Mouse (Mus musculus) spleen, embryonic (tissue): ENCODE measurements around the gene Cacna1f.

ENCODE experiments used
- CTCF ChIA-PET: fragments of 350-600 bp; sonication (Branson Sonifier 250); formaldehyde crosslinking; loops from one replicate; lab custom pipeline; 2022; lab: Charles Lee

Cacna1f gene

DNA sequence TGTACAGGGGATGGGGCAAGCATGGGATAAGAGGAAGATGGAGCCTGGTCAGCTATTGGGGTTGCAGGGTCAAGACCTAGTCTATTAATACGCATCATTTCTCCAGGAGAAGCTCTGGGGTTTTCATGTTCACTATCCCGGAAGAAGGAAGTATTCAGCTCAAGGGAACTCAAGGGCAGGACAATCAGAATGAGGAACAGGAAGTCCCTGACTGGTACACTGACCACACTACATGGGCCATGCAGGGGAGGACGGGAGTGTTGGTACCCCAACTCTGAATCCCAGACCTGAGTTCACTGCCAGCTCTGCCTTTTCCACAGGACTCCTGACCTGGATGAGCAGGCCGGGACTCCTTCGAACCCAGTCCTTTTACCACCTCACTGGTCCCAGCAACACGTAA lies 25.7 kb downstream of the Cacna1f start:
- CTCF ChIA-PET, result no interaction called here

DNA sequence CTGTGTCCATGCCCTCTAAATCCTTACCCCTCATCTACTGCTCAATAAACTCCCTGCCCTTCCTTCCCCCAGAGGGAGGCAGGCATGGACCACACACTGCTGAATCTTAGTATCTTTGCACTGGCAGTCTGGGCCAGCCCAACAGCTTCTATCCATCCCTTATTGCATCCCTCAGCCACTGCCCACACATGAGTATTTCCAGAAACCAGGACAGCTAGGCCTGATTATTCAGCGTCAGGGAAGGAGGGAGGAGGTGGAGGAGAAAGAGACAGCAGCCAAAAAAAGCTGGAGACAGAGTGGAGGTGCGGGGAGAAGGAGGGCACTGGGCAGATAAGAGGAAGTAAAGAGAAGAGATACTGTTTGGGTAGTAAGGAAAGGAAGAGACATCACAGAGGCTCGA lies 28.2 kb downstream of the Cacna1f start:
- CTCF ChIA-PET, result interaction anchor here (0.5 kb wide), 1 partner anchor 60 kb away, joined by 6 read pairs; no protein-coding TSS in a partner anchor

DNA sequence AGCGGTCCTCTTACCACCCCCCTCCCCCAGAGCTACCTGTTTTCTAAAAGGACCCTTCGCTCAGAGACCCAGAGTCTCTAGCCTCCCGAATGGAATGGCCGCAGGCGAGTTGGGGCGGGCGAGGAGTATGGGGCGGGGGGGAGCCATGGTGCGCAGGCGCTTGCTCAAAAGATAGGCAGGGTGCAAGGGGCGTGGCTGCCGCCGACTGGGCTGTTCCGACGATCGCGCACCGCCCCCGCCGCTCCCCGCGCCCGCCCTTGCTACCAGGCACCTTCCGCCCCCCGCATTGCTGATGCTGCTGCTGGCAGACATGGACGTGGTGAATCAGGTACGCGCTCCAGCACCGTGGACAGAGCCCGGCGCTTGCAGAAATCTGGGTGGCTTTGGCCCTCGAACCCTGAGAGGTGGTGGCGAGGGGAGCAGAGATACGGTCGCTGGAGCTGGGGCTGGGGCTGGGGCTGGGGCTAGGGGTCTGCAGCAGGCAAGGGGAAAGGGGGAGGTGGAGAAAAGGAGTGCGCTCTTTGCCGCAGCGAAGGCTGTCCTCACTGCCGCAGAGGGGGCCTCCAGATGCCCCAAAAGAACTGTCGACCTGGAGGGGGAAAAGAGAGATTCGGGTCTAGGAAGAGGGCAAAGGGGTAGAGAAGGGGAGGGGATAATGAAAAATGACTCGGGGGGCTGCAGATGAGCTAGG lies 31.7 kb downstream of the Cacna1f start, which contains the start of gene Syp:
TSS of gene Syp (plus strand) at position 71 of the 691 bp plus-strand sequence.
- CTCF ChIA-PET, result no interaction called here

DNA sequence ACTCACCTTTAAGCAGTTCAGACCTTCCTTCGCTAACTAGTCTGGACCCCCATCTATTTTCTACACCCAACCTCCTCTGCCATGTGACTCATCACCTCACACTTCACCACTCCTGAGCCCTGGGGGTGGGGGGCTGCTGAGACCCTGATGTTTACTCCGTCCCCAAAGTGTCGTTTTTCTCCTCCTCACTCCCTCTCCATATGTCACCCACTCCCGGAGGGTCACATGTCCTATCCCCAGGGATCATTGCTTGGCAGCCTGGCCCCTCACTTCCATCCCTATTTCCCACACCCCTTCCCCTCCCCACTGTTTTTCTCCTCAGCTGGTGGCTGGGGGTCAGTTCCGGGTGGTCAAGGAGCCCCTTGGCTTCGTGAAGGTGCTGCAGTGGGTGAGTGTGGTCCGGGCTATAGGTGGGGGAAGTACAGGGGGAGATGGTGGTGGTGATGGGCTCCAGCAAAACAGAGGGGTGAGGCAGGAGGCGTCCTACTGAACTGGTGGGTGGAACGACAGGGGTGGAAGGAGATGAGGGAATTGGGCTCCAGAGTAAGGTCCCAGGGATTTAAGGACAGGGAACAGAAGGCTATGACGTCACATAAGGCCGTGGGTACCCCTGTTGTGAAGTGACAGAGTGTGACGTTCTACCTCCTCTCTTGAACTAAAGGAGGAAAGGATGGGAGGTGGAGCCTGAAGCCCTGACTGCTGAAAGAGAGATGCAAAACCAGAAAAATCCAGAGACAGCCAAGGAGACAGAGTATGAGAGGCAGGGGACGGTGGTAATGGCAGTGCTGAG lies 32.8 kb downstream of the Cacna1f start:
- CTCF ChIA-PET, result no interaction called here

DNA sequence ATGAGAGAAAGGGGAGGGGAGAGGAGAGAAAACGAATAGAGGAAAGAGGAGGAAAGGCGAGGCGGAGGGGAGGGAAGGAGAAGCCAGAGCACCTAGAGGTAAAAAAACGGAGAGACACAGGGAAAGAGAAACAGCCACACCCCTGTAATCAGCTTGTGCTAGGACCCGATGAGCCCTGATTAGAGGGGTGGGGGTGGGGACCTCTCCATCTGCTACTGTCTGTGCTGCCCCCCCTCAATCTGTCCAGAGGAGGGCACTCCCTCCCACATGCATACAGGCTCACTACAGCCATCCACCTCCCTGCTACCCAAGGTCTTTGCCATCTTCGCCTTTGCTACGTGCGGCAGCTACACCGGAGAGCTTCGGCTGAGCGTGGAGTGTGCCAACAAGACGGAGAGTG lies 33.9 kb downstream of the Cacna1f start:
- CTCF ChIA-PET, result interaction anchor here (0.6 kb wide), 1 partner anchor 552 kb away, joined by 4 read pairs; no protein-coding TSS in a partner anchor

DNA sequence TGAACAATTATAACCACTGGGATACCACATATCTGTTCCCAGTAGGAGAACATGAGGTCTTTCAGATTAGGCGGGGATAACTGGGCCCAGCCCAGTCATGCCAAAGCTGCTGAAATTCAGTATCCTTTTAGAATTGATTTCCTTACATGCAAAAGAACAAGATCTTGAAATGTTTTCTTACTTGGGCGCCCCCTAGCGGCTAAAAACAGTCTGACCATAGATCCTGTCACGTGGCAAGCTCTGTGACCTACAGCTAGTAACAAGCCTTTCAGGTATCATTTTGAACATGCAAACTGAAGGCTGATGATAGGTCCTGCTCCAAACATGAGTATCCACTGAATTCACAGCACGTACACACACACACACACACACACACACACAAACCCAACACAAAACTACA lies 38.5 kb downstream of the Cacna1f start:
- CTCF ChIA-PET, result interaction anchor here (1.0 kb wide), 1 partner anchor 31 kb away, joined by 7 read pairs; no protein-coding TSS in a partner anchor

DNA sequence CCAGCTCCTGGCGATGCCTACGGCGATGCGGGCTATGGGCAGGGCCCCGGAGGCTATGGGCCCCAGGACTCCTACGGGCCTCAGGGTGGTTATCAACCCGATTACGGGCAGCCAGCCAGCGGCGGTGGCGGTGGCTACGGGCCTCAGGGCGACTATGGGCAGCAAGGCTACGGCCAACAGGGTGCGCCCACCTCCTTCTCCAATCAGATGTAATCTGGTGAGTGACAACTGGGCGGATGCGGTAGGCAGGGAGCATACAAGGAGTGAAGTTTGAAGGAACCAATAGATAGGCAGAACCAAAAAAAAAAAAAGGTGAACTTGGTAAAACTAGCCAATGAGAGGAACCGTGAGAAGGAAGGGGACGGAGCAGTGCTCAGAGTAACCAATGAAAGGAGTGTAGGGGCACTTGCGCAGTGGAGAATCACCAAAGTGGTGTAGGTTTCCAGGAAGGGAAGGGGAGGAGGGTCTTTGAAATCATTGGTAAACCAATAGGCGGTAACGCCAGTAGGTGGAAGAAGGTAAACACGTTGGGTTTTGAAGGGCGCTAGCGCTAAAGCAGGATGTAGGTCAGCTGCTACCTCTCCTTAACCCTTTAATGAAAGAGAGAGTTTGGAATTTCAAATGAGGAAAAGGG lies 41.9 kb downstream of the Cacna1f start:
- CTCF ChIA-PET, result no interaction called here

DNA sequence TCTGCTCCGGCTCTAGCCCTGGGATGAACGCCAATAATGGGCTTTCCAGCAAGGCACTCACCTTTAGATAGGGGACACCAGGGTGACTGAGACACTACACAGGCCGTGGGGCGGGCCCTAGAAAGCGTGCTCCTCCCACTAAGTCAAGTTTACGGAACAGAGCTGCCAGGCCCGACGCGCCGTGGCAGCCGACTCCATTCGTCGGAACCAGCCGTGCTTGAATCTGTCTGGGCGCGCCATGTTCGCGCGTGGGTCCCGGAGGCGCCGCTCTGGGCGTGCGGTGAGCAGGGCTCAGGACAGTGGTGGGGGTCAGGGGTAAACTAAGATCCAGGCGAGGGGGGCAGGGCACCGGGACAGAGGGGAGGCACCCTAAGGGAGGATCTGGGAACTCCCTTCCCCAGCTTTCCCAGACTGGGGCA lies 50.3 kb downstream of the Cacna1f start, which contains the start of gene Prickle3:
TSS of gene Prickle3 (plus strand) at position 40 of the 419 bp plus-strand sequence.
- CTCF ChIA-PET, result no interaction called here

DNA sequence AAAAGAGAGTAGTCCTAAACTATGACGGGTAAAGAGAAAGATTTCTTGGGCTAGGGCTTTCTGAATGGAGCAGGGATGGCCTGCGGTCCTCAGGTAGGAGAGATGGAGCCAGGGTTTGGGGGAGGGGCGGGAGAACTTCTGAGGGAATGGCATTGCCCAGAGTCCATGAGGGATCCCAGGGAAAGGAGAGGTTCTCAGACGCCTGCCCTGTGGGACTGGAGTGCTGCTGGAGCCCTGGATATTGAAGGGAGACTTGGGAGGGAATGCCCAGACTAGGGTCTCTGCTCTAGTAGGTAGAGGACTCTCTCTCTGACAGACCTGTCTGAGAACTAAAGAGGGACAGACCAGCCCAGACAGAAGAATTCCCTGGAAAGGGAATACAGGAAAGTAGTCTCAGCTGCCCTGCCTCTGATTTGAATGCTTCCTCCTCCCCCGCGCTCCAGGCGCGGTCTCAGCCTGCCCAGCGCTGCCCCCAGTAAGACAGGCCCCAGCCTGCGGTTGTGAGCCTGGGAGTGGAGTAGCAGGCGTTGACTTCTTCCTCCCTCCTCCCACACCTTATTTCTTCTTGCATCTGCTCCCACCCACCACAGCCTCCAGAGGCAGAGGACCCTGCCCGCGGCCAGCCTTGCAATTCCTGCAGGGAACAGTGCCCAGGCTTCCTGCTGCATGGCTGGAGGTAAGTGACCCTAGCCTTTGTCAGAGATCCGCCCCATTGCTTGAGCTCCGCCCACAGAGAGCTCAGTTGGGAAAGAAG lies 51.3 kb downstream of the Cacna1f start:
- CTCF ChIA-PET, result no interaction called here

DNA sequence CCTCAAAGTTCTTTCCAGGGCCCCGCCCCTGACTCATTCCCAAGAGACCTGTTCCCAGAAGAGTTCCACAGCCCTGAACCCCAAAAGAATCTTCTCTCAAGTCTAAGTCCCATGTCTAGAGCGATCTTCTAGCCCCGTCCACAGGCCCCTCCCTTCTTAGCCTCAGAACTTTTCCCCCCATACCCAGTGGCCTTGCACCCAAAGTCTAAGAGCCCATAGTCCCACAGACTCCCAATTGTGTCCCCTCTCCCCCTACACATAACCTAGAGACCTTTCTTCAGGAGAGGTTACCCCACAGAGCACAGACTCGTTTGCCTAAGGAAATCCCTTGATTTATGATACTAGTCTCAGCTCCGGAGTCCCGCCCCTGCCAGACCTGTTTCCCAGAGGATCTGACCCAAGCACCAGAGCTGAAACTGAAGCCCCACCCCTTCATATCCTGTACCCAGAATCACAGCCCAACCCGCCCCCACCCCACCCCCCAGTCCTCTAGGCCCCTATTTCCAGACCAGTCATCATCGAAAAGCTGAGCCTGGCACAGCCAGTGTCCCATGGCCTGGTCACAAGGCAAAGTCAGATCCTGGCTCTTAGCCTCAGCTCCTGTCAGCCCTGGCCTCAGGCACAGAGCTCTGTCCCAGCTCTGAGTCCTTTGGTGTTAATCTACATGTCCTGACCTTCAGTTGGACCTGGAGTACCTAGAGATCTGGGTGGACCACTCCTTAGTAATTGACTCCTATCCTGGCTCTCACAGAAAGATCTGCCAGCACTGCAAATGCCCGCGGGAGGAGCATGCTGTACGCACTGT lies 52.1 kb downstream of the Cacna1f start:
- CTCF ChIA-PET, result no interaction called here

DNA sequence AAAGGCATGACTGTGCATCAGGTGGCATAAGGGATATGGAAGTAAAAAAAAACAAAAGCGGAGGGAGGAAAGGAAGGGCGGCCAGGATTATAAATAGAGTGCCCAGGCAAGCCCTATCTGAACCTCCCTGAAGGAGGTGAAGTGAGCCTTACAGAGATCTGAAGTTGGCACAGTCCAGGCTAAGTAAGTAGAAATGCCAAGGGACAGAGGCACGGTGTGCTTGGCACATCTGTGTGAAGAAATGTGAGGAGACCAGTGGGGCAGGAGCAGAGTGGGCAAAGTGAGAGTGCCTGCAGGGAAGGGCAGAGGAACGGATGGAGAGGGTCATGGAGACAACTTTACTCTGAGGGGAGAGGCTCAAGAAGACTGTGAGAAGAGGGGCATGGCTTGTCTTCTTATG lies 54.2 kb downstream of the Cacna1f start:
- CTCF ChIA-PET, result no interaction called here

DNA sequence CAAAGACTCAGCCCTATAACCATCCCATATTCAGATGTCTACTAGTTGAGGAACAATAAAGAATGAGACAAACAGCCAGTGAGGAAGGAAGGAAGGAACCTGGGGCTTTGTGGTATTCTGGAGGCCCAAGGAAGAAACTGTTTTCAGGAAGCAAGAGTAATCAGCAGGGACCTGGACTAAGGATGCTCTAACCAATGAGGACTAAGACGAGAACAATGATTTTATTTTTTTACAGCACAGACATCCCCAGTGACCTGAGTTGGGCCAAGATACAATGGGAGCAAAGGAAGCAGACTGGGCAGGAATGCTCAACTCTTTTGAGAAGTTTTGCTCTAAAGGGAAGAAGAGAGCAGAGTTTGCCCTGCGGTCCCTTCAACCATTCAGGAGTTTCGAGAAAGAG lies 56.1 kb downstream of the Cacna1f start:
- CTCF ChIA-PET, result no interaction called here

DNA sequence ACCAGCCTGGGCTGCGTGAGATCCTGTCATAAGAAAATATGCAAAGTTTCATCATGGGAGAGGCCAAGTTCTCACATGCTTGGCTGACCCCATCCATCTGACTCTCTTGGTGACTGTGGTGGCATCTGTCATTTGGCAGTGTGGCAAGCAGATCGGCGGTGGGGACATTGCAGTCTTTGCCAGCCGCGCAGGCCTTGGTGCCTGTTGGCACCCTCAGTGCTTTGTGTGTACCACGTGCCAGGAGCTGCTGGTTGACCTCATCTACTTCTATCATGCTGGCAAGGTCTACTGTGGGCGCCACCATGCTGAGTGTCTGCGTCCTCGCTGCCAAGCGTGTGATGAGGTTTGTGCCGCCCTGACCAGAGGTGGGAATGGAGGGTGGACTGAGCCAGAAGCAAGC lies 57.9 kb downstream of the Cacna1f start:
- CTCF ChIA-PET, result no interaction called here

DNA sequence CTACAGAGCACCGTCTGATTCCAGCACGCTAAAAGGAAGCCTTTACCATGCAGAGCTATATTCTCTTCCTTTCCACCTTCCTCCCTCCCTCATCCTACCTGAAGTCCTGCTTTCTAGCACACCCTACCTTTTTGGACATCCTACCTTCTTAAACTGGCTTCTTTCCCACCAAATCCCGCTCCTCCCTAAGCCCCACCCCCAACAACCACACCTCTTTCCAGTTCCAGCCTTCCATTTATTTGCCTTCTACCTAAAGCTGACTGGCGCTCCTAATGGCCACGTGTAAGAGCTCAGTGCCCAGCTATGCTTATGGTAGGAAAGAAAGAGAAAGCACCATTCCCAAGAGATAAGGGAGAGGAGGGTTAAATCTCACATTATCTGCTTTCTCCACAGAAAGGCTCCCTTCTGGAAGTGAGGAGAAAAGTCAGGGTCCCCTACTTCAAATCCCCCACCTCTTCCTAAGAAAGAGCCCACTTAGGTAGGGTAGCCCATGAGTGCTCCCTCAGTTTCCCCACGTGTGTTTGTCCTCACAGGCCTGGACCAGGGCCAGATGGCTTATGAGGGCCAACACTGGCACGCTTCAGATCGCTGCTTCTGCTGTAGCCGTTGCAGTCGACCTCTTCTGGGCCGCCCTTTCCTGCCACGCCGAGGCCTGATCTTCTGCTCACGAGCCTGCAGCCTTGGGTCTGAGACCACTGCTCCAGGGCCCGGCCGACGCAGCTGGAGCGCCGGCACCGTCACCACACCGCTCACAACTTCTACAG lies 59.0 kb downstream of the Cacna1f start:
- CTCF ChIA-PET, result no interaction called here

DNA sequence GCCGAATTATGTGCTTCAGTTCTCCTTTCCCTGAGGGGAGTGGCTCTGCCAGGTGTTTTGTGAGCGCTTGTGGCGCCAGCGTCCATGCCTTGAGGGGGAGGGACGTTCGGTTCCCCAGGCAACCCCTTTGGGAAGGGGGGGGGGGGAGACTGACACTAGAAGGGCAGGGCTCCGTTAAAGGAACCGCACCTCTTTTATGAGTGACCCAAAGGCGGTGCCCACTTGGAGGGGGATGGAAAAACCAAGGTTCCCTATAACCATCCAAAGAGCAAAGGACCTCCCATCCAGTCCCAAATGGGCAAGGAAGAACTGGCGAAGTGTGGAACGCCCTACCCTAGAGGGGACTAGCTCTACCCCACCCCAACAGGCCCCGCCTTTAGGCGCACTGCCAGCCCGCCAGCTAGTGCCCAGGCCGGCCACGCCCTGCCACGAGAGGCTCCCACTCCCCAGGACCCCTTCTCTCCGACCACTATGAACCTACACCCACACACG lies 63.6 kb downstream of the Cacna1f start:
- CTCF ChIA-PET, result no interaction called here

DNA sequence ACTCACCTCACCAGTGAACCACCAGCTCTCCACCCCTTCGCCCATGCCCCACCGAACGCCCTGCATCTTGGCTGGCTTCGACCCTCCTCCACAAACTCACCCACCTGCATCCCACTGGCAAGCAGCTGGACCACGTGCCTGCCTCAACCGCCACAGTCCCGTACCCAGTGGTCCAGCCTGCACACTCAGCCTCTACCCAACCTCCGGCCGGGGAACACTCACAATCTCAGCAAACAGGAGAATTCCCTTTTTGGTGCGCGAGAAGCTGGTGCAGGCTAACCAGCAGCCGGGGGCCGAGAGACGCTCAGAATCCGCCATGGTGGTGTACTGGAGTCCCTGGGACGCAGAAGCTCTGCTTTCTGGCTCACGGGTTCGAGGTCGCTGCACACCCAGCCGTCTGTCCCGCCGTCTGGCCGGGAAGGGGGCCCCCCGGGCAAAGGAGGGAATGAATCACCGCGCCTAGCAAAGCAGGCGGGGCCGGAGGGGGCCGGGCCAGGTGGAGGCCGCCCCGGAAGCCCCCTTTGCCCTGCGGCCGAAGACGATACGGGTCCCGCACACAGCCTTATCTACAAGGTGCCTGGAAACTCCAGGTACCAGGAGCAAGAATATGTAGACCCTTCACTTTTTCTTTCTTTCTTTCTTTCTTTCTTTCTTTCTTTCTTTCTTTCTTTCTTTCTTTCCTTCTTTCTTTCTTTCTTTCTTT lies 64.2 kb downstream of the Cacna1f start, which contains the start of gene Plp2:
TSS of gene Plp2 (minus strand) at position 470 of the 703 bp plus-strand sequence.
- CTCF ChIA-PET, result interaction anchor here (0.6 kb wide), 2 partner anchors 62 to 117 kb away, joined by 4 to 12 read pairs; no protein-coding TSS in a partner anchor

DNA sequence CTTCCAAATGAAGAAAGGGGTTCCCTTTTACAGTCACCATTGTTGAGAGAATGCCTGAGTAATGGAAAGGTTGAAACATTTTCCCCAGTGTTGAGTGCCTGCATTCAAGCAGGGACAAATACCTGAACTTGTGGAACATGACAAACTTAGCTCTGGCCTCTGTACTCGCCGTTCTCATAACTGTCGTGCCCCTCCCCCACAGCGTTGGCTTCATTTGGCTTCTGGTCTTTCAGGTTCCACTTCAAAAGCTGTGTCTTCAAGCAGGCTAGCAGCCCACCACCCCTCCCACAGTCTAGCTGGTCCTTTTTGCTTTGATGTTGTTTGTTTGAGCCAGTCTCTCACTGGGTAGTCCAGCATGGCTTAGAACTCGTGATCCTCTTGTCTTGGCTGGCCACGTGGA lies 65.9 kb downstream of the Cacna1f start:
- CTCF ChIA-PET, result no interaction called here

DNA sequence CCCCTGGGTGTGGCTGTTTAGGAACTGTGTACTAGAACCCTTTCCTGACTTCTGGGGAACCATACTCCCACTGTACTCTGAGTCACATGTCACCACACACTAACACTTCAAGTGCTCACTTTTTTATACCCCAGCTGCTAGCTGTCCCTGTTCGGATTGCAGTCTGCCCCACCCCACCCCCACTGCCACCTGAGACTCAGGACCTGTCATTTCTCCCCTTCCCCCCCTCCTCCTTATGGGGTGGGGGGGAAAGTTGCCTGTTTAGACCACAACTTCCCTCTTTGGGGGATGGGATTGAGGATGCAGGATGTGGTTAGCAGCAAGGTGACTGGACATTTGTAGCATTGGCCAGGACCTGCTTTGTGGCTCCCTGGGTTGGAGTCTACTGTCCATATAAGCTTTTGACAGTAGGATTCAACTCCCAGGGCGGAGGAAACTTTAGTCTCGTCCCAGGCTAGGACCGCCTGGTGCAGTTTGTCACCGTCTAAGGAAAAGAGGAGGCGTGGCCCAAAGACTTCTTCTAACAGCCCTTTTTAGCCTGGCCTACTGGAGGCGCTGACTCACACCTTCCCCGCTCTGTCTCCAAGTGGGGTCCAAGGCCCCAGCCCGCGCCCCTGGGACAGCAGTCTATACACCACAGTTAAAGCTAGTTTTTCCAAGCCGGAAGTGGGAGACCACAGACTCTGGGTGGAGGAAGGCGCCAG lies 66.8 kb downstream of the Cacna1f start:
- CTCF ChIA-PET, result interaction anchor here (0.5 kb wide), 1 partner anchor 24 kb away, joined by 9 read pairs; no protein-coding TSS in a partner anchor
